Mouse (Mus musculus) G1E (cell line): ENCODE measurements around the gene Ankrd65. TPM values are rescaled to one million over a fixed set of nuclear protein-coding genes. Genes with fewer than 3 reads are reported as not detected.
A peak's percentile ranks its signal among the peaks of the same experiment; 100 is the strongest.

Experiments used
- ATAC-seq: 2 replicates; pipeline ENCODE4 v1.8.0; 2016; ENCODE audit warnings: mild to moderate bottlenecking; ENCODE audit not compliant: insufficient number of reproducible peaks, poor library complexity, low FRiP score, severe bottlenecking; ENCODE audit errors: extremely low read depth
- DNase-seq: peaks from one replicate; pipeline ENCODE4 v3.0.0; 2012; ENCODE audit warnings: low spot score
- H3K27me3 ChIP-seq: 2 replicates; pipeline ENCODE4 v1.6.1; 2012; ENCODE audit warnings: mild to moderate bottlenecking, low read length, inconsistent platforms; ENCODE audit not compliant: insufficient read depth
- H3K36me3 ChIP-seq: replicated peaks from 2 replicates; pipeline ENCODE3; 2012; ENCODE audit warnings: mild to moderate bottlenecking, inconsistent platforms
- H3K4me1 ChIP-seq: 2 replicates; pipeline ENCODE4 v1.6.1; 2012; ENCODE audit warnings: low read depth, low read length, inconsistent platforms, mixed read lengths; ENCODE audit not compliant: insufficient read depth
- H3K4me3 ChIP-seq: 2 replicates; pipeline ENCODE4 v1.5.1; 2012; ENCODE audit warnings: low read depth, mild to moderate bottlenecking, inconsistent platforms, low read length, moderate library complexity, mixed read lengths
- H3K9me3 ChIP-seq: replicated peaks from 2 replicates; pipeline ENCODE4 v1.6.1; 2012; ENCODE audit warnings: inconsistent platforms
- CTCF ChIP-seq: IDR thresholded peaks from 2 replicates; pipeline ENCODE4 v1.5.1; 2012; ENCODE audit warnings: low read depth, low read length, inconsistent platforms, mixed read lengths
- GATA1 ChIP-seq: IDR thresholded peaks from 2 replicates; pipeline ENCODE4 v1.6.1; 2012; ENCODE audit warnings: borderline replicate concordance, low read length, inconsistent platforms, mixed read lengths
- GATA2 ChIP-seq: IDR thresholded peaks from 2 replicates; pipeline ENCODE4 v1.6.1; 2012; ENCODE audit warnings: low read depth, low read length, inconsistent platforms, borderline replicate concordance
- POLR2AphosphoS5 ChIP-seq: IDR thresholded peaks from 2 replicates; pipeline ENCODE4 v1.6.1; 2012; ENCODE audit warnings: low read depth, low read length, inconsistent platforms; ENCODE audit not compliant: insufficient replicate concordance
- TAL1 ChIP-seq: conservative IDR thresholded peaks from 2 replicates; pipeline ENCODE4 v1.6.1; 2012; ENCODE audit warnings: low read depth, low read length, inconsistent platforms, mixed read lengths
- polyA plus RNA-seq: library from polyadenylated mRNA; stranded (reverse); fragments of >175 nt; gene quantifications from 2 replicates; pipeline ENCODE4 v1.2.3, GENCODE M21; 2012
- total RNA-seq, 2 experiments: library from RNA; stranded (forward) in 1 of 2; stranded (reverse) in 1 of 2; fragments of 200-1000 nt in 1 of 2; fragments of >200 nt in 1 of 2; fragmentation: Nextera tagmentation in 1 of 2; gene quantifications; 2 replicates each; pipeline ENCODE4 v1.2.3; 2014 to 2017

Ankrd65 gene
- total and polyA plus RNA-seq, 3 experiments: not detected

GRCm38 (mm10) chr4:155779498-155779897 is 10.7 kb upstream of the Ankrd65 start:
- peaks cover 28% of the 10 kb centered on the region for H3K4me1 ChIP-seq
- TF ChIP-seq POLR2AphosphoS5: no peak
- no peak for TF ChIP-seq GATA2
- no peak for TF ChIP-seq CTCF
- no peak for TF ChIP-seq TAL1
- no peak for TF ChIP-seq GATA1
- no peak for ATAC-seq
- H3K27me3 ChIP-seq: peaks cover 75% of the 10 kb centered on the region
- no peak for DNase-seq
- no peaks in the 10 kb centered on the region for H3K9me3 ChIP-seq
- H3K36me3 ChIP-seq: no peaks in the 10 kb centered on the region
- no peak overlapping the region for H3K4me3 ChIP-seq

- Histone ChIP-seq H3K4me3 (no peak overlapping the region; the same call in 1 of the 2 replicates), H3K9me3 (no peaks in the 10 kb centered on the region), H3K4me1 (peaks cover 29% of the 10 kb centered on the region), H3K27me3 (peaks cover 69% of the 10 kb centered on the region), H3K36me3 (no peaks in the 10 kb centered on the region)
- DNase-seq (no peak), ATAC-seq (no peak)
- no peak for TF ChIP-seq GATA1
These were observed 9.3 kb upstream of the Ankrd65 start for GRCm38 (mm10) chr4:155780895-155781294.

GRCm38 (mm10) chr4:155783486-155784080 is 6.7 kb upstream of the Ankrd65 start:
- Histone ChIP-seq H3K27me3 (peaks cover 50% of the 10 kb centered on the region), H3K36me3 (no peaks in the 10 kb centered on the region), H3K4me3 (peak overlapping the region; percentile 76; the same call in 1 of the 2 replicates), H3K4me1 (peaks cover 27% of the 10 kb centered on the region), H3K9me3 (no peaks in the 10 kb centered on the region)
- DNase-seq (no peak), ATAC-seq (no peak)
- TF ChIP-seq POLR2AphosphoS5 (no peak), CTCF (no peak), TAL1 (no peak), GATA1 (no peak), GATA2 (no peak)

- peak; percentile 60 for ATAC-seq
- no peak for TF ChIP-seq POLR2AphosphoS5
- TF ChIP-seq CTCF: no peak
- no peak for TF ChIP-seq GATA1
- TF ChIP-seq TAL1: no peak
- H3K9me3 ChIP-seq: no peaks in the 10 kb centered on the region
- H3K4me1 ChIP-seq: peaks cover 31% of the 10 kb centered on the region
- peak; percentile 70 for DNase-seq
- H3K27me3 ChIP-seq: peaks cover 45% of the 10 kb centered on the region
- no peaks in the 10 kb centered on the region for H3K36me3 ChIP-seq
- H3K4me3 ChIP-seq: peak overlapping the region; percentile 76
These were observed 6.0 kb upstream of the Ankrd65 start for GRCm38 (mm10) chr4:155784081-155784701.

GRCm38 (mm10) chr4:155785246-155785645 is 5.0 kb upstream of the Ankrd65 start:
- ATAC-seq: no peak
- Histone ChIP-seq H3K4me1 (peaks cover 31% of the 10 kb centered on the region), H3K27me3 (peaks cover 43% of the 10 kb centered on the region), H3K36me3 (no peaks in the 10 kb centered on the region), H3K9me3 (no peaks in the 10 kb centered on the region), H3K4me3 (no peak overlapping the region)
- no peak for DNase-seq
- TF ChIP-seq POLR2AphosphoS5 (no peak), TAL1 (no peak), CTCF (no peak), GATA2 (no peak), GATA1 (no peak)

GRCm38 (mm10) chr4:155785819-155786218 is 4.4 kb upstream of the Ankrd65 start, which contains the start of gene Tmem88b:
Tmem88b (minus strand) TSS chr4:155785874.
- Histone ChIP-seq H3K9me3 (no peaks in the 10 kb centered on the region), H3K4me3 (peak within 1 kb of the TSS; percentile 76), H3K36me3 (no peaks in the 10 kb centered on the region), H3K27me3 (peaks cover 46% of the 10 kb centered on the region), H3K4me1 (peaks cover 31% of the 10 kb centered on the region)
- TF ChIP-seq CTCF: 0 out of 2 replicates have a peak, but pooled peaks have one; percentile 19
- TF ChIP-seq POLR2AphosphoS5: no peak
- peak; percentile 48; the same call in 1 of the 2 replicates for ATAC-seq
- no peak for DNase-seq
